Mouse (Mus musculus): ENCODE results near the gene Birc5.

Gene Birc5

DNA sequence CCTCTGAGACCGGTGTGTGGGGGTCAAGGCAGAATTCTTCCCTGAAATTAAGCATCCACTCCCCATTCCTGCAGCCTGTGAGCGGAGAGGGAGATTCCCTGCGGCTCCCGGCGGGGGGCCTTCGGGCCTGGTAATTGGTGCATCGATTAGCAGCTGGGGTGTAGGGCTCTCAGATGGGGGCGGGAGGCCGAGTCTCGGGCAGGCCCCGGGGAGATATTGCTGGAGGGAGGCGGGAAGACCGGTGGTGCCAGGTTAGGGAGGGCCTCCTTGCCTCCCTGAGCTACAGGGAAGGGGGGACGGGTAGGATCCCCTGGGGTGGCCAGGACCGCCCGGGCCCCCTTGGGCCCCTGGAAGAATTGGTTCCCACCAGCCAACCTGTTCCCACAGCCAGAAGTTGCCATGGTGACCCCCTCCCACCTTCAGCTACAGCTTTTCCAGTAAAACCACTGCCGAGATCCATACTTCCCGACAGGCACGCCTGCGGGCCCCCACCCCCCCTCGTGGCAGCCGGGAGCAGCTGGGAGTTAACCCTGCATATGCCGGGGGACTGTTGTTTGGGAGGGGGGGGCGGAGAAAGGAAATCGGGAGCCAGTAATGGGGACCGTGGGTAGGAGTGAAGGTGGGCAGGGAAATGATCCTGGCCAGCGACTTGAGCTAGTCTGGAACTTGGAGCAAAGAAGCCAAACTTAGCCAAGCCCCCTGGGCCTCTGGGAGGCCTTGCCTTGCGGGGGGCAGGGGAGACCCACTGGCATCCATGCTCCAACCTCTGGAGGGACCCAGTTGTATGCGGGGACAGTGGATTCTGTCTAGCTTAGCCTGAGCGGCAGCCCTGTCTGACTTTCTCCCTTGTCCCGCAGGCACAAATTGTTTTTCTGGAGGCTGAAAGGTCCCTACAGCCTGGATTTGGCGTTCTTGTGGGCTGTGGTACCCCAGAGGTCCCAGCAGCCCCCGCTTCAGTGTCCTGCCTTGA, 40.1 kb downstream of the Birc5 start:
- peak; percentile 45 to 66 for DNase-seq

DNA sequence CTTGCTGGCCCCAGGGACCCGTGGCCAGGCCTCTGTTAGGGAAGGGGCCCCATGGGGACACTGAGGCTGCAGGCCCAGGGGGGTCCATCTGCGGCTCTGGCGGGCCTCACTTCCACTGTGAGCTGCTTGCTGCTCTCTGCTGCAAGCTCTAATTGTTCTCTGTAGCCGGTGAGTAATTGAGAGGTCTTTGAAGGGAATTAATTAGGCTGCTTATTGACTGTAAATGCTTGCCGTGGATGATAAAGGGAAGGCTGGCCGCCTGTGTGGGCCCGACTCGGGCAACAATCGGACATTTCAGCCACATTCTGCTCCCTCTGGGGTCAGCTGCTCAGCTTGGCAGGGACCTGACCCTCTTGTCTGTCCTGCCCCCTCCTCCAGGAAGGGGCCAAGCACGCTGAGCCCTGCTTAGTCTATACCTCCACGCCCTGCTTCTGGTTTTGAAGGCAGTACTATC, 40.9 kb downstream of the Birc5 start:
- DNase-seq: no peak

DNA sequence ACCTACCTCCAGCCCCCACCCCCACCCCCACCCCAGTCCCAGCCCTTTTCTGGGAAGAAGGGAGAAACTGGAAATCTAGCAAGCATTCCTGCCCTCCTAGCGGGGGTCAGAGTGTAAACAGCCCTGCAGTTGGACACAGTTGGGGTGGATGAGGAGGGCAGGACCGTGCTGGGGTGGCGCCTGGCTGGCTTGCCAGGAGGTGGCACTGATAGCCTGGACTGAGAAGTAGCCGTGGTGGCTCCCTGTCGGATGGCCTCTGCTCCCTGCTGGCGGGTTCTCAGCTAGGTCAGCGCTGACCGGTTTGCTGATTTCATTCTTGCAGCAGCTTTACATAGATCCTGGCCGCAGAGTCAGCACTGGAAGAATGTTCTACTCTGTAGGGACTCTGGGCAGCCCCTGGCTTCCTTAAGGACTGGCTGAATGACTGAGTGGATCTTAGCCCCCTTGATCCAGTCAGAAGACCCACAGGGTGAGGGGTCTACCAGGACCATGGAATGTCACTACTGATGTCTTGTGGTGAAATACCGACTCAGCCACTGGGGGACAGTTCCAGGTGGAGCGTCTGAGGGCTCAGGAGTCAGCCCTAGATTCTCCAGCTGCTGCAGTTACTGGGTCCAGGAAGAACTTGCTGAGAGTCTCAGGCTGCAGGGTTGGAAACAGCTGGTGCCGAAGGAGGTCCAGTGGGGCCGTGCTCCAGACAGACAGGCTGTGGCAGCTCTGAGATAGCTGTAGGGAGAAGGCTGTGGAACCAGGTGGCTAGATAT, 41.6 kb downstream of the Birc5 start:
- DNase-seq: peak; percentile 49 to 68

DNA sequence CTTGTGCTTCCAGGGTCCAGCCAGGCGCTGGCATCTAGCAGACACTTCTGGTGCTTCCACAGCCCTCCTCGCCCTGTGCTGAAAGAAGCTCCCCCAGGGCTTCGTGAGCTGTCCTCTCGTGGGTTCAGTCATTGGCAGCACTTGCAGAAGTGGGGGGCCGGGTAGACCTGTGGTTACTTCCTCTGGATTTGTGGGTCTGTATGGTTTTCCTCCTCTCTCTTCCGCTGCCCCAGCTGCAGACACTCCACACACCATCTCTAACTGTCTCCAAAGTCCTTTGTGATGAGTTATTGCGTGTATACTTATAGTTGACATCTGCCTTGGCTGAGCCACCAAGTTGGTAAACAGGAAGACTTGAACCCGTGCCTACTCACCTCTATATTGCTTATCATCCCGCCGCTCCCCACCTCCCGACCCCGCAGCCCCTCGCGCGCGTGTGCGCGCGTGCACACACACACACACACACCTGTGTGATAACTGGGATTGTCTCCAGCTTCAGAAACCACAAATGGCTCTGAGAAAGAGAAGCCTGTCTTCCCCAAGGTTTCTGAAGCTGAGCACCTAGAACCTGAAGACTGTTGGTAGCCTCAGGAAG, 42.6 kb downstream of the Birc5 start:
- no peak for DNase-seq

DNA sequence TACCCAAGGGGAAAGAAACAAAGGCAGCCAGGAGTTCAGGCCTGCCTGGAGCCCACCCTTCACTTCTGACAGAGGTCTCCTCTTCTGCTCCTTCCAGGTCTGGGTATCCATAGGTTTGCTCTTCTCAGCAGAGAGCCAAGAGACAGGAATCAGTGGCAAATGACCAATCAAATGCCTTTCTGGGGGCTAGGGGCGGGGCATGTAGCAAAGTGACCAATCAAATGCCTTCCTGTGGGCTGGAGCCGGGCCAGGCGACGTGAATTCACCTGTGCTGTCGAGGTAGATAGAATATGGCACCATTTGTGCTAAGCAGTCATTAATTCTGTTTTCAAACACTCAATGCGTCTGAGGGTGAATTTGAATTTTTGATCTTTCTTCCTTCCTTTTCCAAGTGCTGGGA, 43.1 kb downstream of the Birc5 start:
- peak in 1 of 2 experiments; percentile 42 for DNase-seq

DNA sequence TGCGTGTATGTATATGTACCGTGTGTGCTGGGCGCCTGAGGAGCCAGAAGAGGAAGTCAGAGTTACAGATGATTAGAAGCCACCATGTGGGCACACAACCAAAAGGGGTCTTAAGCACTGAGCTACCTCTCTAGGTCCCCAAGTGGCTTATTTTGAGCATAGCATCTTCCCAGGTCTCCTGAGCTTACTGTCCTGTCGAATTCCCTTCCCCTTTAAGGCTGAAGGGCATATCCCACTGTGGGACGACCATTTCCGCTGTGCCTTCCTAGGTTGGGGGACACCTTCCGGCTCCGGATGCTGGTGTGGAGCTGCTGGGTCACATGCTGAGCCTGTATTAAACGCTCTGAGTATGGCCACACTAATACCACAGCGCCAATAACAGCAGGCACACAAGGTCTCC, 45.6 kb downstream of the Birc5 start:
- DNase-seq: no peak

DNA sequence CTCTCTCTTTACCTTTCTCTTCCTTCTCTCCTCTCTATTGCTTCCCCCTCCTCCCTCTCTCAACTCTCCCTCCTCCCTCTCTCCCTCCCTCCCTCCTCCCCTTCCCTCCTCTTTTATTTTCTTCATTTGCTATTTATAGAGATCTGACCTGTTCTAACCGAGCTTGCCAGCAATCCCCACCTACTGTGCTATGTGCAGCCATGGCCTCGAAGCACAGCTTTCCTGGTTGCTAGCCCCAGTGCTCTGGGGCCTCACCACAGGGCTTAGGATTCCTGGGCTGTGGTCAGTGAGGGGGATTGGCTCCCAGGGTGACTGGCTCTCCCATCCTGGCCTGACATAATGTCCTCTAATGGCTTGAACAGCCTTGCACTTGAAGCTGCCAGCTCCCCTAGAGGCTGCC, 47.5 kb downstream of the Birc5 start:
- no peak for DNase-seq

DNA sequence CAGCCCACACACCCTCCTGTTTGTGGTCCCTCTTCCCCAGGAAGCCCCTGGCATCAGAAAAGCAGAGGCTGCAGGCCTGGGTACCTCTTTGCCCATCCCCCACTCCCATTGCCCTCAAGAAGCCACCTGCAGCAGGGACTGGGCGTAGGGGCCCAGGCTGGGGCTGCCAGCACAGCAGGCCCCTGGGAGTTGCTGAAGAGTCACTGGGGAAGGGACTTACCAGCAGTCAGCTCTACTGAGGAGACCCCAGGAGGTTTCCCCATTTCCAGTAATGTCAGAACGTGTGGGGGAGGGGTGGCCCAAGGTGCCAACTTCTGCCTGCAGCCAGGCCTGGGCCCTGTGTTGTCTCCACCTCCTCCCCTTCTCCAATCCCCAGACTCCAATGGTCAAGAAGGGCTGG, 53.2 kb downstream of the Birc5 start:
- DNase-seq: peak in 1 of 2 experiments; percentile 38

DNA sequence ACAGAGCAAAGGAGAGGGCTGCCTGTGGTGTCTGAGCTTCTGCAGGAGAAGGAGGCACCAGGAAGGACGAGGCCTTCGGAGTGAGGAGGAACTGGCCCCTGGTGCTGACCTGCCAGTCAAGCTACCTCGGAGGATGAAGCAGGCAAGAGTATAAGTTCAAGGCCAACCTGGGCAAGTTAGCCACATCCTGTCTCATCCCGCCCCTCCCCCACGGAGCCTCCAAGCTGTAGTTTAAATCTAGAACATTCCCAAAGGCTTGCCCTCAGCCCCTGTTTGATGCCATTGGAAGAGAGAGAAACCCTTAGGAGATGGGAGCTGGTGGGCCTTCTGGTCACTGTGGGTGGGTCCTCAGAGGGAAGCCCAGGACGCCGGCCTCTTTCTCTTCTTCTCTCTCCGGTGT, 55.4 kb downstream of the Birc5 start:
- no peak for DNase-seq
